Mouse (Mus musculus) embryonic facial prominence, embryonic 15.5 days (tissue): ENCODE measurements at regions not wholly inside any gene's neighbourhood (a gene's known extent, or its start where the extent isn't known, plus 50 kb on each side); places are given as distances from the start of the nearest gene placed in this dataset.

Experiments
- ATAC-seq: fragments of 200-750 bp; cut with Nextera tagmentation; 2 replicates; pipeline ENCODE4 v1.8.0; 2017; ENCODE audit warnings: low read depth, moderate TSS enrichment; ENCODE audit not compliant: insufficient number of reproducible peaks, low FRiP score, low TSS enrichment
- H3K27ac ChIP-seq: fragments of 300-500 bp; sonication (generic); replicated peaks from 2 replicates; pipeline ENCODE4 v1.5.1; 2015; ENCODE audit warnings: mild to moderate bottlenecking, inconsistent platforms
- H3K27me3 ChIP-seq: fragments of 300-500 bp; sonication (generic); 2 replicates; pipeline ENCODE4 v1.6.1; 2015; ENCODE audit warnings: inconsistent platforms
- H3K36me3 ChIP-seq: fragments of 300-500 bp; sonication (generic); 2 replicates; pipeline ENCODE4 v1.6.1; 2015; ENCODE audit warnings: mild to moderate bottlenecking, inconsistent platforms
- H3K4me1 ChIP-seq: fragments of 300-500 bp; sonication (generic); 2 replicates; pipeline ENCODE4 v1.6.1; 2015; ENCODE audit warnings: inconsistent platforms
- H3K4me2 ChIP-seq: fragments of 300-500 bp; sonication (generic); replicated peaks from 2 replicates; pipeline ENCODE4 v1.6.1; 2015; ENCODE audit warnings: mild to moderate bottlenecking, inconsistent platforms
- H3K4me3 ChIP-seq: fragments of 300-500 bp; sonication (generic); replicated peaks from 2 replicates; pipeline ENCODE4 v1.5.1; 2015; ENCODE audit warnings: mild to moderate bottlenecking, inconsistent platforms
- H3K9ac ChIP-seq: fragments of 300-500 bp; sonication (generic); 2 replicates; pipeline ENCODE4 v1.6.1; 2015; ENCODE audit warnings: inconsistent platforms
- H3K9me3 ChIP-seq: fragments of 300-500 bp; sonication (generic); replicated peaks from 2 replicates; pipeline ENCODE4 v1.6.1; 2016; ENCODE audit warnings: inconsistent platforms
- WGBS: fragments of 180-500 bp; shearing (Covaris S2); methylation state at CpG from one replicate; pipeline ENCODE4 v1.1.7; 2015; 5-methylcytosine and 5-hydroxymethylcytosine counted together

DNA sequence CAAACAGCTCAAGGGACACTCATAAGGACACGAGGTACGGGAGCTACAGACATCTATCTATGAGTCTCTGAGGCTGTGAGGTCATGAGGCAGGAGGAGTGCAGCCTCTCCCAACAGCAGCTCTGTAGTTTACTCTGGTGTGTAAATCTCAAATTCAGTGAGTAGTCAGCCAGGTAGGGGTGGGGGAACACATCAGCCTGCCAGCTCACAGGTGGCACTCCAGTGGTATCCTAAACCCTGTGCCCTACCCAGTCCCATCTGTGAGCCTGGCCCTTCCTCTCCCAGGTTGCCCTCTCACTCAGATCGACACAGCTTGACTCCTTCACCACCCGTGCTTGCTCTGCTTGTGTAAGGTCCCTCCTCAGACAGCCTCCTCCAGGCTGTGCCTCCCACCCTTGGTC lies 202.2 kb downstream of the Sipa1l2 start:
- Histone ChIP-seq H3K27ac (no peak overlapping the region), H3K36me3 (no peaks in the 10 kb centered on the region), H3K9me3 (no peaks in the 10 kb centered on the region), H3K4me2 (no peak overlapping the region), H3K4me1 (peaks cover 20% of the 10 kb centered on the region), H3K27me3 (no peaks in the 10 kb centered on the region), H3K4me3 (no peak overlapping the region), H3K9ac (no peak overlapping the region)
- 70% methylated on average over 4 of the region's 4 CpGs for WGBS
- no peak for ATAC-seq

DNA sequence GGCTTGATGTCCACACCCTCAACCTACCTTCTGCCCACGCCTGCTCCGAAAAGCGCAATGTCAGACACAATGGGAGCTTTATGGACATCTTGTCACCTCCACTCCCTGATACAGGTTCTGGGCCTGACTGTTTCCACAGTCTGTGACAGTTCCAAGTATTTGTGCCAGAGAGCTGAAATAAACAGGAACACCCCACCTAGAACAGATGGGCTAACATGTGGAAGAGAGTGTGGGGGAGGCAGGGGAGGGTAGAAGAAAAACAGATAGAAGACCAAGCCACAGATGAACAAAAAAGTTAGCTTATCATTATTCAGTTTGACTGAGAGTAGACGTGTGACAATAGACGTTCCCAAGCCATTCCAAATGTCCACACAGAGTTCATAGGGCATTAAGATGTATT lies 204.6 kb downstream of the Sipa1l2 start:
- no peaks in the 10 kb centered on the region for H3K36me3 ChIP-seq
- ATAC-seq, result no peak
- H3K4me3 ChIP-seq, result no peak overlapping the region
- 94% methylated on average over 5 of the region's 5 CpGs for WGBS
- H3K27me3 ChIP-seq, result no peaks in the 10 kb centered on the region
- no peak overlapping the region for H3K9ac ChIP-seq
- no peak overlapping the region for H3K4me2 ChIP-seq
- H3K27ac ChIP-seq, result no peak overlapping the region
- peaks cover 15% of the 10 kb centered on the region for H3K4me1 ChIP-seq
- H3K9me3 ChIP-seq, result no peaks in the 10 kb centered on the region

DNA sequence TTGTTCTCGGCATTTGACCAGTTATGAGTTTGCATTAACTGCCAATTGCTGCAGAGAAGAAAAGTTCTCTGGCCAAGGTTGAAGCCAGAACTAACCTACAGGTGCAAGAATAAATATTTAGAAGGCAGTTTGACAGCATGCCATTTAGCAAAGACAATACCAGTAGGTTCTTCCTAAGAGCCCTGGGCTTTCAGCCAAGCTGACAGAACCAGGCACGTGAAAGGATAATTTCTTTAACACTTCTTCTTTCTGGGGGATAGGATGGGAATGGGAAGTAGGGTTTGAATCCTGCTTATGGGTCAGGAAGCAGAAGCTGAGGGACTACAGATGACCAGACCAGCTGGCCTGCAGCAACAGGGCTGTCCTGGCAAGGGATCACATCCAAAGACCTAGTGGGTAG lies 210.2 kb downstream of the Sipa1l2 start:
- peaks cover 17% of the 10 kb centered on the region for H3K4me1 ChIP-seq
- 62% methylated on average over 2 of the region's 2 CpGs for WGBS
- H3K4me2 ChIP-seq, result no peak overlapping the region
- no peak overlapping the region for H3K4me3 ChIP-seq
- no peaks in the 10 kb centered on the region for H3K27me3 ChIP-seq
- H3K36me3 ChIP-seq, result no peaks in the 10 kb centered on the region
- no peak overlapping the region for H3K27ac ChIP-seq
- no peak overlapping the region for H3K9ac ChIP-seq
- ATAC-seq, result no peak
- no peaks in the 10 kb centered on the region for H3K9me3 ChIP-seq

DNA sequence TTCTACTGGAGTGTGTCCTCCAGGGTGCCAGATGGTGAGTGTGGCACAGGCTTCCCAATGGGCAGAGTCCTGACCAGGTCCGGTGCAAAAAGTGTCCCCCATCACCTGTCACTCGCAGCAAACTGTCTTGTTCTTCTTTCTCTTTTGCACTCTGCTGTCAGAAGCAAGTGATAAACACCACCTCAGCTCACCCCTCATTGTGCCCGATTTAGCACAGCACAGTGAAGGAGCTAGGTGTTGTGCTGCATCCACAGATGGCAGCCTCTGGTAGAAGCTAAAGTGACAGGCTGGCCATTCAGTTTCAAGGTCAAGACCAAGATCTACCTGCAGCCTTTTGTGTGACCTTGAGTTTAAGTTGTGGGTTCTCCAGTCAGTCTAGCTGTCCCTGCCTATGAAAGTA lies 211.8 kb downstream of the Sipa1l2 start:
- no peak for ATAC-seq
- 82% methylated on average over 3 of the region's 3 CpGs for WGBS
- no peaks in the 10 kb centered on the region for H3K36me3 ChIP-seq
- H3K27ac ChIP-seq, result no peak overlapping the region
- H3K4me1 ChIP-seq, result peaks cover 17% of the 10 kb centered on the region
- H3K9me3 ChIP-seq, result no peaks in the 10 kb centered on the region
- H3K4me3 ChIP-seq, result no peak overlapping the region
- H3K4me2 ChIP-seq, result no peak overlapping the region
- H3K27me3 ChIP-seq, result no peaks in the 10 kb centered on the region
- no peak overlapping the region for H3K9ac ChIP-seq

DNA sequence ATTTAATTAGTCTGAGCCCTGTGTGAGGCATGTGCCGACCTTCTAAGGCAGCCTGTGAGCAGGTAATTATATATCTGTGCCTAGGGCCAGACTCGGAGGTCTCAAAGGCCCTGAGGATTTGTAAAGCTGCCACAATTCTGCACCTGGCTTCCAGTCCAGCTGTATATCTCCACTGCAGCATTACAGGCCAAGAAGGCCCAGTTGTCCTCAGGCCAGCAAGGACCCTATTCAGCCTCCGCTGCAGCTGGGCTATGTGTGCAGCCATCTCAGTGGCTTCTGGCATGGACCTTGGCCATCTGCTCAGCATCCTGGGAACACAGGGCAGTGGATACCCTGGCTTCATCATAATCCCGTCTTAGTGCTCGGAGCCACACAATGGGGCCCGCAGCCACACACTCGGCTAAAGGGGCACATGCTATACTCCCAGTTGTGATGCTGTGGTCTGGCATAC lies 214.5 kb downstream of the Sipa1l2 start:
- no peaks in the 10 kb centered on the region for H3K27me3 ChIP-seq
- WGBS, result 34% methylated on average over 7 of the region's 7 CpGs
- H3K9ac ChIP-seq, result no peak overlapping the region
- H3K36me3 ChIP-seq, result no peaks in the 10 kb centered on the region
- H3K4me3 ChIP-seq, result no peak overlapping the region
- H3K4me1 ChIP-seq, result peaks cover 17% of the 10 kb centered on the region
- no peak overlapping the region for H3K27ac ChIP-seq
- peak; percentile 40; the same call in 1 of the 2 replicates for ATAC-seq
- no peaks in the 10 kb centered on the region for H3K9me3 ChIP-seq
- no peak overlapping the region for H3K4me2 ChIP-seq

DNA sequence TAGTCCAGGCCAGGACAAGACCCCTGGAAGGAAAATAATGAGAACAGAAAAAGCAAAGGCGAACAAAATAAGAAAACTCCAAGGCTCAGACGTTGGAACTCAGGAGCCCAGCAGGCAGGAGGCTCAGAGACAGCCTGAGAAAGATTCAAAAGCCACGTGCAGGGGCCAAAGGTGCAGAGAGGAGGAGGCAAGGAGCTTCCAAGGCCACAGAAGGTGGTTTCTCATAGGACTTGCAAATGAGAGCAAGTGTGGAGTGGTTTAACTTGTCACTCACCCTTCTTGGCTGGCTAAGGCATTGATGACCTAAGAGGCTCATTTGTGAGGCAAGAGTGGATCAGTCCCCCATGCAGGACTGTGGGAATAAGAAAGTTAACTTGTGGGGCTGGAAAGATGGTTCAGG lies 217.3 kb downstream of the Sipa1l2 start:
- Histone ChIP-seq H3K27ac (no peak overlapping the region), H3K36me3 (no peaks in the 10 kb centered on the region), H3K4me2 (no peak overlapping the region), H3K9me3 (no peaks in the 10 kb centered on the region), H3K4me3 (no peak overlapping the region), H3K9ac (no peak overlapping the region), H3K4me1 (peaks cover 30% of the 10 kb centered on the region), H3K27me3 (no peaks in the 10 kb centered on the region)
- WGBS, result 55% methylated on average over 3 of the region's 3 CpGs
- no peak for ATAC-seq

DNA sequence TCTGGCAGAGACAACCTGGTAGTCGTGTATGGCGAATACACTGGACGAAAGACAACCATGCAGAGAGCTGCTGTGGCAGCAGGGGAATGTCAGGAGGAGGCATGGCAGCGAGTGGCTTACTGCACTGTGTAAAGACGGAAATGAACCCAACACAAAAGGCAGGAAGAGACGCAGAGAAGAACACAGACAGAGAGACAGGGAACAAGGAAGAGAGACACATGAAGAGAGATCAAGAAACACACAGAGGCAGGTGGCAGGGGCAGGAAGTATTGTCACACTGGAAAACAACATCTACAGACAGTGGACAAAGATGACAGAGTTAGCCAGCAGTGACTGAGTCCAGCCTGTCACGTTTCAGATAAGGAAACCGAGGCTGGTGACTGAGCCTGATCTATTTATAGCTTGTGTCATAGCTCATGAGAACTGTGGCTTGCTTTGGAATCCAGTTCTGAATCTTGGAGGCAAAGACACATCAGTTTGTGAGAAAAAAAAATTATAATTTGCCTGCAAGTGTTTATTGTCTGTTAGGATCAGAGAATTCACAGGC lies 218.0 kb downstream of the Sipa1l2 start:
- WGBS, result 72% methylated on average over 8 of the region's 8 CpGs

DNA sequence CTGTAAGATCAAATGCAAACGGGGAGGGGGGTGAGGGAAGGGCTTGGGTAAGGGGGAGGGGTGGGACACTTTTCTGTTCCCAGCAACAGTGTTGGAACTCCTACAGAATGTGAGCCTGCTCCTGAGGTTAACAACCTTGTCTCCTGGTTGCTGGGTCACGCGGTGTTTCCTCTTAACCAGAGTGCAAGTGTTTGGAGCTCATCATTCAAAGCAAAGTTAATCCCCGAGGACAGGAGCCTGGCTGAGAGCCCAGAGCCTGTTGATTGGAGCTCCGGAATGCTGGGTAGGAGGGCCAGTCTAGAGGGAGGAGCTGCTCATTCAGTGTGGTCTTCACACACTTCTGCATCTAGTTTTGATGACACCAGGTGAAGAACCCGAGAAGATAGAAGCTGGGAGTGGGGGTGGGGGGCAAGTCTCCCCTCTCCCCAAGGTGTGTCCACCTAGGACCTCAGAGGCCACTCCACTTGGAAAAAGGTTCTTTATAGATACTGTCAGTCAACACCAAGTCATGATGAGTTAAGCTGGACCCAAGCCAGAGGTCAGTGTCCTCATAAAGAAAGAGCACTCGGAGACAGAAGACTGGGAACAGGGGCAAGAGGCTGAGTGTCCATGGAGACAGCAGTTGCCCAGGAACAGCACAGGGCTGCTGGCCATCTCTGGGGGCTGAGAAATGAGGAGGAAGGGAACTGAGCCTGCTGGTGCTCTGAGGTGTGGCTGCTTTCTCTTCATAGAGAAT lies 220.2 kb downstream of the Sipa1l2 start:
- Histone ChIP-seq H3K9me3 (no peaks in the 10 kb centered on the region), H3K27ac (no peak overlapping the region), H3K4me3 (no peak overlapping the region), H3K27me3 (no peaks in the 10 kb centered on the region), H3K4me2 (no peak overlapping the region), H3K36me3 (no peaks in the 10 kb centered on the region), H3K9ac (no peak overlapping the region), H3K4me1 (peaks cover 13% of the 10 kb centered on the region)
- 15% methylated on average over 7 of the region's 7 CpGs for WGBS
- ATAC-seq, result peak; percentile 71; the same call in 1 of the 2 replicates

More for the DNA sequence above, 218.0 kb downstream of the Sipa1l2 start:
- Histone ChIP-seq H3K9ac (no peak overlapping the region), H3K9me3 (no peaks in the 10 kb centered on the region), H3K36me3 (no peaks in the 10 kb centered on the region), H3K27ac (no peak overlapping the region), H3K4me1 (peaks cover 30% of the 10 kb centered on the region), H3K4me3 (no peak overlapping the region), H3K27me3 (no peaks in the 10 kb centered on the region), H3K4me2 (no peak overlapping the region)
- no peak for ATAC-seq

DNA sequence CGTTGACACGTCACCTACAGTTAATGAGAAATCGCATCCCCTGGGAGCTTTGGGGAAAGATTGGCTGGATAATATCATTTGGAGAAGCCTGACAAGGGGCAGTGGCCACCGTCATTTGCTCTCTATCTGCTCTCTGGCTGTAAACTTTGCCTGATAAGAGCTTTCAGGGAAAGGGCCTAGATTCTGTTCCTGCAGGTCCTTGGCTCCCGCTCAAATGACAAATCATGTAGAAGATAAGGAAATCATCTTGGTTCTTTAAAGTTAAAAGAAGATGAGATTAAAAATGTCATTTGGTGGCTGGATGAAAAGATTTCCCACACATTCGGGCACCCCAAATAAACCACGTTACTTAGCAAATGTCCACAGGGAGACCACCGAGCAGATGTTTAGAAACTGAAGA lies 223.4 kb downstream of the Sipa1l2 start:
- H3K27me3 ChIP-seq, result no peaks in the 10 kb centered on the region
- no peak overlapping the region for H3K27ac ChIP-seq
- no peaks in the 10 kb centered on the region for H3K36me3 ChIP-seq
- WGBS, result 77% methylated on average over 8 of the region's 8 CpGs
- peaks cover 23% of the 10 kb centered on the region for H3K4me1 ChIP-seq
- H3K4me2 ChIP-seq, result no peak overlapping the region
- no peak overlapping the region for H3K9ac ChIP-seq
- H3K4me3 ChIP-seq, result no peak overlapping the region
- no peaks in the 10 kb centered on the region for H3K9me3 ChIP-seq
- no peak for ATAC-seq

DNA sequence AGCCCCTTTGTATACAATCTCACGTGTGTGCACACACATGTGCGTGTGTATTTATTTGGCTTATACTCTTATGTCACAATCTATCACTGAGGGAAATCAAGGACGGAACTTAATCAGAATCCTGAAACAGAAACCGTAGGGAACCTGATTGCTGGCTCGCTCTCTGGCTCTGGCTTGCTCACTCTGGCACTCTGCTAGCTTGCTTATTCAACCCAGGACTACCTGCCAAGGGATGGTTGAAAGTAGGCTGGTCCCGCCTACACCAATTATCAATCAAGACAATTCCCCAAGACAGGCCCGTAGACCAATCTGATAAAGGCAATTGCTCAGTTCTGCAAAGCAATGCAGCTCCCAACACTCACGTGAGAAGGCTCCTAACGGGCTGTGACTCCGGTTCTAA lies 224.0 kb downstream of the Sipa1l2 start:
- Histone ChIP-seq H3K9me3 (no peaks in the 10 kb centered on the region), H3K27ac (no peak overlapping the region), H3K4me2 (no peak overlapping the region), H3K9ac (no peak overlapping the region), H3K4me3 (no peak overlapping the region), H3K4me1 (peaks cover 23% of the 10 kb centered on the region), H3K27me3 (no peaks in the 10 kb centered on the region), H3K36me3 (no peaks in the 10 kb centered on the region)
- WGBS, result 85% methylated on average over 10 of the region's 10 CpGs
- ATAC-seq, result no peak

DNA sequence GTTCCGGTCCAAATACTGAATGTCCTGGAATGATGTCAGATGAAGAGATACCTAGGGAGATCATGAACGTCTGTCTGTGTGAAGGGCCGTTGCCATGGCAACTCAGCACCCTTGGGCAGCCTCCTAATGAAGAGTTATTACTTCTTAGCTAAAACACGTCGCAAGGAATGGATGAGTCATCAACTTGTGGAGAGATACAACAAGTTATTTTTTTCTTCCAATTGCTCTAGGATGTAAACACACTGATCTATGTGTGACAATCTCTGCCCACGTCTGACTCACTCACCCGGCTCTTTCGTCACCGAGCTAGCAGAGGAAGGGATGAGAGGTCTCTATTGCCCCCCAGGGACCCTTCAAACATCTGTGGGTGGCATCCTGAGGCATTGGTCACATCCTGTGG lies 225.7 kb downstream of the Sipa1l2 start:
- Histone ChIP-seq H3K36me3 (no peaks in the 10 kb centered on the region), H3K4me2 (no peak overlapping the region), H3K9me3 (no peaks in the 10 kb centered on the region), H3K9ac (no peak overlapping the region), H3K27me3 (no peaks in the 10 kb centered on the region), H3K4me3 (no peak overlapping the region), H3K27ac (peak overlapping the region; percentile 28; the same call in 1 of the 2 replicates), H3K4me1 (peaks cover 12% of the 10 kb centered on the region)
- ATAC-seq, result no peak; the same call in 1 of the 2 replicates
- WGBS, result 32% methylated on average over 9 of the region's 9 CpGs

DNA sequence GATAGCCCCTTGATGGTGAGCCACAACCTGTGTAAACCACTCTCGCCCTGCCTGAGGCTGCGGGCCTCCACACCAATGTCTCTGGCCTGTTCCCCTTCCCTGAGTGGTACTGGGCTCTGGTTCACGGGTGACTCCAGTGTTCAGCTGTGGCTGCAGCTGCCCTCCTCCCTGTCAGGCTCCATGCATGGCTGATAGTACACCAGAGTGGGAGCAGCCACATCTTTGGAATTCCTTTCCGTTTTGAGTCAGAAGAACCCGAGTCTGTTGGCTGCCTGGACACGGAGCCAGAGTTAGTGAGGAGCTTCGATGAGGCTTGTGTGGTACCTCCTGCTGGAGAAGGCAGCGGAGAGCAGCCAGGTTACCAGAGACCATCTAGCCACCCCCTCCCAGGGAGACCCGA lies 227.1 kb downstream of the Sipa1l2 start:
- H3K9me3 ChIP-seq, result no peaks in the 10 kb centered on the region
- no peak overlapping the region for H3K4me3 ChIP-seq
- H3K4me1 ChIP-seq, result peaks cover 18% of the 10 kb centered on the region
- H3K36me3 ChIP-seq, result no peaks in the 10 kb centered on the region
- no peaks in the 10 kb centered on the region for H3K27me3 ChIP-seq
- H3K27ac ChIP-seq, result no peak overlapping the region
- ATAC-seq, result no peak
- H3K4me2 ChIP-seq, result no peak overlapping the region
- WGBS, result 59% methylated on average over 9 of the region's 9 CpGs
- no peak overlapping the region for H3K9ac ChIP-seq
